Mouse (Mus musculus) heart, adult 2 months (tissue): Measurements from ENCODE around the gene Nelfcd.

Experiments
- CTCF ChIP-seq: fragments of 200-600 bp; IDR thresholded peaks from 2 replicates; pipeline ENCODE4 v1.8.1; 2022; ENCODE audit warnings: antibody characterized with exemption, mild to moderate bottlenecking, moderate library complexity
- EP300 ChIP-seq: fragments of 200-500 bp; IDR thresholded peaks from 2 replicates; pipeline ENCODE4 v1.6.1; 2011; ENCODE audit warnings: low read depth, low read length, control low read depth; ENCODE audit not compliant: insufficient read depth
- POLR2A ChIP-seq: fragments of 200-500 bp; IDR thresholded peaks from 2 replicates; pipeline ENCODE4 v1.6.1; 2011; ENCODE audit warnings: mild to moderate bottlenecking, low read depth, low read length, control low read depth; ENCODE audit not compliant: insufficient read depth

GRCm38 (mm10) chr2:174436076-174436701 lies 20.6 kb downstream of the Nelfcd start:
- TF ChIP-seq EP300 (no peak), CTCF (no peak), POLR2A (no peak)
